Mouse (Mus musculus): ENCODE data around the gene Cmpk1. TPM values are rescaled to one million over a fixed set of nuclear protein-coding genes. Genes with fewer than 3 reads are reported as not detected.
A peak's percentile ranks its signal among the peaks of the same experiment; 100 is the strongest.
"Not testable (repeated sequence)": the region's sequence is repeated elsewhere in the genome, so short reads cannot be mapped to it uniquely, and the experiment has no call there.

The Cmpk1 gene
- polyA plus RNA-seq, 1 experiment from 2014 or later: 75.6 TPM

DNA sequence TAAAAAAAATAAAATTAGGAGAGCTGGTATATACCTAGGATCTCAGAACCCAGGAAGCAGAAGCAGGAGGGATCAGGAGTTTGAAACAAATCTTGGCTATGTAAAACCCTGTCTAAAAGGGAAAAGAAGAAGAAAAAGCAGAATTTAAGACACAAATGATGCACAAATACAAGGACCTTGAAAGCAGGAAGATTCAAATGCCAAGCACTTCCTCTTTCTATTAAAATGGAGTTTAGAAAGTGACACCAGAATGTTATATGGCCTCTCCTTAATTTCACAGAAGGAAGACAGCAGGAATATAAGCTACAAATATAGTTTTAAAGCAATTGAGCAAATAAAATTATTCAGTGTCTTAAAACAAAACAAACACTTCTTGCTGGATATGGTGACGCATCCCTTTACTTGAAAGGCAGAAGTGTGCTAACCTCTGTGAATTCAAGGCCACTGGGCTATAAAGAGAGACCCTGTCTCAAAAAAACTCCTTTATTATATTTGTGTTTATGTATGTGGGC is 13.8 kb downstream of the Cmpk1 start:
- no peak overlapping the region for H3K9ac ChIP-seq
- H3K27ac ChIP-seq: no peak overlapping the region
- H3K36me3 ChIP-seq: peaks cover 9% of the 10 kb centered on the region
- H3K4me3 ChIP-seq: no peak overlapping the region
- no peak overlapping the region for H3K4me2 ChIP-seq
- H3K4me1 ChIP-seq: no peaks in the 10 kb centered on the region
- no peak for ATAC-seq
- 85% methylated on average over 1 of the region's 1 CpGs for WGBS (ENCODE audit: insufficient replicate concordance)
- no peaks in the 10 kb centered on the region for H3K9me3 ChIP-seq (replicated peaks)
- no peaks in the 10 kb centered on the region for H3K27me3 ChIP-seq (replicated peaks)

DNA sequence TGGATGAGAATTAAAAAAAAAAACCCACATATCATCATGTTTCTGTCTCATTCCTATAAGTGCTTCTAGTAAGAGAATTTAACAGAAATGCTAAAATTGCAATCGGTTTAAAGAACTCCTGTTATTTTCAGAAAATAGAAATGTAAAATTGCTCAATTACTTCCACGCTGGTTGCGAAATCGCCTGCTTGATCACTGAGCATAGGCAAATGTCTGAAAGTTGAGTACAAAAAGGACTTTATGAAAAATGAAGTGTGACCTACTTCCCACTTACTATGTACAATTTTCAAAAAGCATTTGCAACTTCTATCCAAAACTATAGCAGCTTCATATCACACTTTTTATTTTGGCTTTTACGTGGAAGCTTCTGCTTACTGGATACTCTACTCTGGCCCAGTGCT is 16.3 kb downstream of the Cmpk1 start:
- no peaks in the 10 kb centered on the region for H3K27me3 ChIP-seq (replicated peaks)
- no peaks in the 10 kb centered on the region for H3K4me1 ChIP-seq
- H3K27ac ChIP-seq: no peak overlapping the region
- no peak overlapping the region for H3K4me2 ChIP-seq
- no peaks in the 10 kb centered on the region for H3K9me3 ChIP-seq (replicated peaks)
- H3K4me3 ChIP-seq: no peak overlapping the region
- WGBS (ENCODE audit: insufficient replicate concordance): 81% methylated on average over 5 of the region's 5 CpGs
- ATAC-seq: no peak
- peaks cover 30% of the 10 kb centered on the region for H3K36me3 ChIP-seq
- no peak overlapping the region for H3K9ac ChIP-seq

DNA sequence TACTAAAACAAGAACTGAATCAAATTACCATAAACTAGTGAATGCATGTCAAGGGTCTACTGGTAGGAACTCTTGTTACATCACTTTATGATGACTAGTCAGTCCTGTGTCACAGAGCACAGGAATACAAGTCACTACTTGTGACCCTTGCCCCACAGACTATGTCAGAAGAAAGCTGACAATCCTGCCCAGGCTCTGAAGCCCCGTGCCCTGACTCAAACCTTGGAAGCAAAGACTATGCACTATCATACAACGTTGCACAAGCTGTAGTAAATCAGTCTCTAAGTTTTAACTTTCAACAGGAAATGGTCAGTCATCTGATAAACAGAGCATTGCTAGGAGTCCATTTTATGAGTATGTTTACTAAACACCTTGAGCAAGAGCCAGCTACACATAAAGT is 26.2 kb downstream of the Cmpk1 start:
- H3K27me3 ChIP-seq (replicated peaks); H3K4me3 ChIP-seq; H3K4me2 ChIP-seq; H3K4me1 ChIP-seq; H3K27ac ChIP-seq; H3K9ac ChIP-seq; H3K9me3 ChIP-seq (replicated peaks); ATAC-seq: not testable (repeated sequence)
- peaks cover 52% of the 10 kb centered on the region for H3K36me3 ChIP-seq
- WGBS (ENCODE audit: insufficient replicate concordance): 63% methylated on average over 2 of the region's 2 CpGs

DNA sequence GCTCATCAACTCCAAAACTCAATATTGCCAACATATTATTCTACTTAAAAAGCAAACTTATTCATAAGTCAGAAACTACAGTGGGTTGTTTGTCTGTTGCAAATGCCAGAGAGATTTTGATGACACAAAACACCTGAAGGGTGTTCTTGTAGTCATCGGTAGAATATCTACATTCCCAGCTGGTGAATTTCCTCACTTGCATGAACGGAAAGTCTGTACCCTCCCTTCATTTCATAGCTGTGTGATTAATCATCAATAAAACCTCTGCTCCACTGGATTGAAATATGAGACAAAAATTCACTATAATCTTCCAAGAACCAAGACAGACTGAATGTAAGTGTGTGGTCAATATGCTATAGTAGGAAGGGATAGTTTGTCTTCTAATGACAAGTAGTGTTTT is 27.5 kb downstream of the Cmpk1 start:
- WGBS (ENCODE audit: insufficient replicate concordance): 86% methylated on average over 2 of the region's 2 CpGs
- H3K4me2 ChIP-seq: no peak overlapping the region
- no peak overlapping the region for H3K27ac ChIP-seq
- peaks cover 39% of the 10 kb centered on the region for H3K36me3 ChIP-seq
- H3K9me3 ChIP-seq (replicated peaks): no peaks in the 10 kb centered on the region
- no peak overlapping the region for H3K4me3 ChIP-seq
- H3K4me1 ChIP-seq: no peaks in the 10 kb centered on the region
- no peaks in the 10 kb centered on the region for H3K27me3 ChIP-seq (replicated peaks)
- no peak overlapping the region for H3K9ac ChIP-seq
- ATAC-seq: no peak

DNA sequence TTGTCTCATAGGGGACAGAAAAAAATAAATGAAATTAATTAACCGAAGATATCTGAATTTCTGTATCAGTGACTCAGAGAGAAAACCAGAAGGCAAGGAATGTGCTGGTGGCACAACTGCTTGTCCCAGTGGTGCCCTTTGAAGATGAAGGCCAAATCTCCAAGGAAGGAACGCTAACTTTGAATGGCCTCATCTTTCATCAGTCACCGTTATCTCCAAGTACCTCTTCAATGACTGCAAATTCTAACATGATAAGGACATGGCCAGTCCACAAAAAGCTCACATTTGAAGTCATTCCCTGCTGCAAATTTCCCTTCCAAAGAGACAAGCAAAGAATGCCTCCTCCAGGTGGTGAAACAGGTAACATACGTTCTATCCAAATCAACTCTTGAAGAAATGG is 28.3 kb downstream of the Cmpk1 start:
- no peaks in the 10 kb centered on the region for H3K9me3 ChIP-seq (replicated peaks)
- no peak for ATAC-seq
- H3K9ac ChIP-seq: no peak overlapping the region
- H3K4me1 ChIP-seq: no peaks in the 10 kb centered on the region
- no peak overlapping the region for H3K4me3 ChIP-seq
- 84% methylated on average over 4 of the region's 4 CpGs for WGBS (ENCODE audit: insufficient replicate concordance)
- no peaks in the 10 kb centered on the region for H3K27me3 ChIP-seq (replicated peaks)
- H3K36me3 ChIP-seq: peaks cover 33% of the 10 kb centered on the region
- no peak overlapping the region for H3K4me2 ChIP-seq
- H3K27ac ChIP-seq: no peak overlapping the region

DNA sequence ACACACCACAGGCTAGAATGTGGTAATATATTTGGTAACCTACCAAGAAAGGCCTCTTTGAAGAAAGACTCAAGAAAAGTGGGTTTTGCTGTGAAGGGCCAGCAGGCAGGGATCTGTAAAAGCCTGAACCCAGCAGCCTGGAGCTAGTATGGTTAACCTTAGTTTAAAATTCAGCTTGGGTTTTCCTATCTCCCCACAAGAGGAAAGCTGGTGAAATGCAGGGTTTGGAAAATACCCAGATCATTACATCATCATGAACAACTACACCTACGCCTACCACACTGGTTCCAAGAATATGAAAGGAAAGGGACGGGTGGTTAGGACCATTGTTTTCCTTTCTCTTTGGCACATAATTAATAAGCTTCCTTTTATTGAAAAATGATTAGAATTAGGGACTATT is 28.8 kb downstream of the Cmpk1 start:
- no peak overlapping the region for H3K9ac ChIP-seq
- no peak overlapping the region for H3K4me2 ChIP-seq
- no peak overlapping the region for H3K27ac ChIP-seq
- H3K4me3 ChIP-seq: no peak overlapping the region
- WGBS (ENCODE audit: insufficient replicate concordance): 83% methylated on average over 2 of the region's 2 CpGs
- H3K4me1 ChIP-seq: no peaks in the 10 kb centered on the region
- ATAC-seq: no peak
- no peaks in the 10 kb centered on the region for H3K27me3 ChIP-seq (replicated peaks)
- H3K36me3 ChIP-seq: peaks cover 33% of the 10 kb centered on the region
- H3K9me3 ChIP-seq (replicated peaks): no peaks in the 10 kb centered on the region

DNA sequence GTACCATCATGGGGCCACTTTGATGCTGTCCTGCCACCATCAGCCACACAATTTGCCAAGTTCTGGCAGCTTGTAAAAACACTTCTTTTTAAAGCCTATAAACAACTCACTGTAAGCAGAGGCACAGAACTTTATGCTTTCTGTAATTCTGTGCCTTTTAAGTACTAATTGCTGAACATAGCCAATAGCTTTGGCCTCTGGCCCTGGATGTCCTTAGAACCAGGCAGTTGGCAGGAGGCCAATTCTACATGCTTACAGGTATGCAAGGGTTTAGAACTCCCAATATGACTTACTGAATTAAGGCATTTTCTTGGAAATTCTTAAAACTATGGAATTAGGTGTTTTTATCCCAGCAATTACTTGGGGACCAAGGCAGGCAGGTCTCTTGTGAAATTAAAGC is 29.6 kb downstream of the Cmpk1 start:
- Histone ChIP-seq H3K4me3 (no peak overlapping the region), H3K9me3 (replicated peaks) (no peaks in the 10 kb centered on the region), H3K36me3 (peaks cover 25% of the 10 kb centered on the region), H3K27ac (no peak overlapping the region), H3K4me1 (no peaks in the 10 kb centered on the region), H3K27me3 (replicated peaks) (no peaks in the 10 kb centered on the region), H3K9ac (no peak overlapping the region), H3K4me2 (no peak overlapping the region)
- no peak for ATAC-seq

DNA sequence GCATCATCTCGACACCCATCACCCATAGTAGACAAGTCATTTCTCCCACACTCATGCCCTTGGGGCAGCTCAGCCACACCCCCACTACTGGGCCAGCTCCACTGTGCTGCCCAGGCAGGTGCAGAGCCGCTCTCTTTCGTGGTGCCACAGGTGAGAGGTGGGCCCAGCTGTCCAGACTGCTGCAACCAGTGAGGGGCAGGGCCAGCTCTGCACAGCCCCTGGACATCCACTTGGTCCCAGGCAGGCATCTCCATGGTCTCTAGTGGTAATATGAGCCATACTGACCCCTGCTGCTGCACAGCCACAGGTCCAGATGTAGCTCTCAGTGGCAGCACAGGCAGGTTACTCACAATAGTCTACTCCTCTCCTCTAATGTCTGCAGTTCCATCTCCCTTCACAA is 33.9 kb downstream of the Cmpk1 start:
- no peaks in the 10 kb centered on the region for H3K4me1 ChIP-seq
- H3K4me2 ChIP-seq: no peak overlapping the region
- H3K9ac ChIP-seq: no peak overlapping the region
- H3K4me3 ChIP-seq: no peak overlapping the region
- ATAC-seq: no peak
- no peaks in the 10 kb centered on the region for H3K36me3 ChIP-seq
- no peaks in the 10 kb centered on the region for H3K9me3 ChIP-seq (replicated peaks)
- 65% methylated on average over 3 of the region's 3 CpGs for WGBS (ENCODE audit: insufficient replicate concordance)
- H3K27me3 ChIP-seq (replicated peaks): peaks cover 26% of the 10 kb centered on the region
- no peak overlapping the region for H3K27ac ChIP-seq

DNA sequence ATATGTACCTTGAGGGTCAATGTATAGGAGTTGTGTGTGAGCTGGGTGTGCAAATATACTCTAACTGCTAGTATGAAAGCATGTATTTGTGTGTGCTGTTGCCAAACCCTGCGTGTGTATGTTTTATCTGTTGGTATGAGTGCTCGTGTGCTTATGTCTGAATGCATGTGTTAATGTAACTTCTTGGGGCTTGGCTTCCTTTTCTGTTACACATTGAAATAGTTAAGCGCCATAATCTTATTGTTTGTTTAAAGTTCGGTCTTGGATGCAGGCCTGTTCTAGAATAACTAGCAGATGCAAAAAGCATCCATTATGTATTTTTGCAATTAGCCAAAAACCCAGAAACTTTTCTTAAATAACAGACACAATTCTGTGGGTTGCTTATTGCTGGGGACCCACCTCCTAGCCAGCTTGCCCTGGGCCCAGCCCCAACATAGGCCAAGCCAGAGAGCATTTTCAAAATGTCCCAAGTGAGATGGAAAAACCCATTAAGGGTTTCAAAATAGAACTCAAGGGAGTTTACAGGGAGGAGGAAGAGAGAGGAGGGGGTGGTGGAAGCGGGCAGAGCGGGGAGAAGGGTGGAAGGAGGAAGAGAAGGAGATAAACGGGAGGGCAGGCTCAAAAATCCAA is 39.1 kb downstream of the Cmpk1 start:
- H3K27ac ChIP-seq: no peak overlapping the region
- no peaks in the 10 kb centered on the region for H3K36me3 ChIP-seq
- ATAC-seq: no peak
- no peaks in the 10 kb centered on the region for H3K9me3 ChIP-seq (replicated peaks)
- H3K4me1 ChIP-seq: no peaks in the 10 kb centered on the region
- H3K4me2 ChIP-seq: no peak overlapping the region
- 46% methylated on average over 7 of the region's 7 CpGs for WGBS (ENCODE audit: insufficient replicate concordance)
- H3K27me3 ChIP-seq (replicated peaks): peaks cover 59% of the 10 kb centered on the region
- H3K4me3 ChIP-seq: no peak overlapping the region
- H3K9ac ChIP-seq: no peak overlapping the region

DNA sequence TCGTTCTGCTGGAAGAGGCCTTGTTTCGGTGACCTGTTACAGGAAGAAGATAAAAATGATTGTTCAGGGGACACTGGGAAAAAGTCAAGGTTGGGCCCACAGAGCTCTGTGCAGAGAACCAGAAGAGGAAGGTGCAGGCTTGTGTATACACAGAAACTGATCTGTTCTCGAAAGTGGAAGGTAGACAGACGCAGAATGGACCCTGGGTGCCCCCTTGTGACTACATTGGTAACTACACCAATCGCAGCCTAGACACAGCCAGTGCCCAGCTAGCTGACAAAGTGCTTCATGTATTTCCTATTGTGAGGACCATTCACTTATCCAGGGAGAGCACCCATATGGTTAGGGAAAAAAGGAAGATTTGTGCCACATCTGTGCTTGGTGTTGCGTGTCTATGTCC is 39.6 kb downstream of the Cmpk1 start:
- H3K27ac ChIP-seq: no peak overlapping the region
- no peak overlapping the region for H3K9ac ChIP-seq
- no peaks in the 10 kb centered on the region for H3K4me1 ChIP-seq
- no peaks in the 10 kb centered on the region for H3K9me3 ChIP-seq (replicated peaks)
- no peak overlapping the region for H3K4me2 ChIP-seq
- ATAC-seq: peak; percentile 60
- H3K36me3 ChIP-seq: no peaks in the 10 kb centered on the region
- no peak overlapping the region for H3K4me3 ChIP-seq
- peaks cover 59% of the 10 kb centered on the region for H3K27me3 ChIP-seq (replicated peaks)
- WGBS (ENCODE audit: insufficient replicate concordance): 27% methylated on average over 6 of the region's 6 CpGs

DNA sequence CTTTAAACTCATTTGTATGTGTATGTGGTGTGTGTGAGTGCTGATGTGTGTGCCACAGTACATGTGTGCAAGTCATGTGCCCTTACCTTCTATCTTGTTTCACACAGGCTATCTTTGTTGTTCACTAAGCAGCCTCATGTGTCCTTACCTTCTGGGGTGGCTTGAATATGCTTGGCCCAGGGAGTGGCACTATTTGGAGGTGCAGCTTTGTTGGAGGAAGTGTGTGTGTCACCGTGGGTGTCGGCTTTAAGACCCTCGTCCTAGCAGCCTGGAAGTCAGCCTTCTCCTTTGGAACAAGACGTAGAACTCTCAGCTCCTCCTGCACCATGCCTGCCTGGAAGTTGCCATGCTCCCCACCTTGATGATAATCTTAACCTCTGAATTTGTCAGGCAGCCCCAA is 40.6 kb downstream of the Cmpk1 start:
- H3K4me3 ChIP-seq: no peak overlapping the region

DNA sequence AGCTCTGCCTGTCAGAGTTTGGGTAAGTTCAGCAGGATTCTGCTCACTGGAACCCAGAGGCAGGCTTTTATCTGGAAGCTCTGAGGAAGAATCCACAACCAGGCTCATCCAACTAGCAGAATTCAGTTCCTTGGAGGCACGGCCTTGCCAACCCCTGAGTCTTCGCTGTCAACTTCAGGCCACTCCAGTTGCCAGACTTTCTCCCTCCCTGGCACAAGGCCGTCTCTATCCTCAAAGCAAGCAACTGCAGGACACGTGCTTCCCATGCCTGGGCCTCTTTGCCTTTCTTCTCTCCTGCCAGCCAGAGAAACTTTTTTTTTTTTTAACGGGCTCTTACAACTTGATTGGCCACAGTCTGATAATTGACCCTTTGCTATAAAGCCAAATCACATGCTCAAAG is 42.0 kb downstream of the Cmpk1 start:
- Histone ChIP-seq H3K36me3 (no peaks in the 10 kb centered on the region), H3K27ac (no peak overlapping the region), H3K4me2 (no peak overlapping the region), H3K4me3 (no peak overlapping the region), H3K9ac (no peak overlapping the region), H3K9me3 (replicated peaks) (no peaks in the 10 kb centered on the region), H3K27me3 (replicated peaks) (peaks cover 56% of the 10 kb centered on the region), H3K4me1 (no peaks in the 10 kb centered on the region)
- no peak for ATAC-seq
- 54% methylated on average over 5 of the region's 5 CpGs for WGBS (ENCODE audit: insufficient replicate concordance)

More for the DNA sequence above, 40.6 kb downstream of the Cmpk1 start:
- Histone ChIP-seq H3K36me3 (no peaks in the 10 kb centered on the region), H3K27me3 (replicated peaks) (peaks cover 59% of the 10 kb centered on the region), H3K27ac (no peak overlapping the region), H3K9me3 (replicated peaks) (no peaks in the 10 kb centered on the region), H3K4me1 (no peaks in the 10 kb centered on the region), H3K4me2 (no peak overlapping the region), H3K9ac (no peak overlapping the region)
- WGBS (ENCODE audit: insufficient replicate concordance): 59% methylated on average over 4 of the region's 4 CpGs
- ATAC-seq: no peak

DNA sequence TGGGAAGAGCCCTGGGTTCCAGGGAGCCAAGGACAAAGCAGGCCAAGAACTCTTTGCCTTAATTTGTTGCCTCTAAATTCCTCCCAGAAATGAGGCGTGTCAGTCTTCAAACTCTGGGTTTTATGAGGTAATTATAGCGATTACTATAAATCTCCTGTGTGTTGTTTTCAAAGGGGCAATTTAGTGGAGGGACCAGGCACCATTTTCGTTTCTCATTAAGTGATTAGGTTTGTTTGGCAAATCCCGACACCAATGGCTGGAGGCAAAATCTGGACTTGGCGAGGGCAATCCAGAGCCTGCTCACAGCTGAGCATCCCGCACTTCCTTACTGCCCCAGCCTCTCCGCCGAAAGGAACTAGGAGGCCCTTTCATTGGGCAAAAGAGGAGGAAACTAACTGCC is 44.5 kb downstream of the Cmpk1 start:
- H3K4me3 ChIP-seq: no peak overlapping the region
- WGBS (ENCODE audit: insufficient replicate concordance): 54% methylated on average over 8 of the region's 8 CpGs
- ATAC-seq: no peak

More for the DNA sequence above, 44.5 kb downstream of the Cmpk1 start:
- Histone ChIP-seq H3K27me3 (replicated peaks) (peaks cover 49% of the 10 kb centered on the region), H3K4me2 (no peak overlapping the region), H3K9ac (no peak overlapping the region), H3K36me3 (no peaks in the 10 kb centered on the region), H3K4me1 (no peaks in the 10 kb centered on the region), H3K9me3 (replicated peaks) (no peaks in the 10 kb centered on the region), H3K27ac (no peak overlapping the region)

All from liver, embryonic 12.5 days (tissue).